Mouse (Mus musculus): ENCODE measurements at regions not wholly inside any gene's neighbourhood (a gene's known extent, or its start where the extent isn't known, plus 50 kb on each side); places are given as distances from the start of the nearest gene placed in this dataset.

DNA sequence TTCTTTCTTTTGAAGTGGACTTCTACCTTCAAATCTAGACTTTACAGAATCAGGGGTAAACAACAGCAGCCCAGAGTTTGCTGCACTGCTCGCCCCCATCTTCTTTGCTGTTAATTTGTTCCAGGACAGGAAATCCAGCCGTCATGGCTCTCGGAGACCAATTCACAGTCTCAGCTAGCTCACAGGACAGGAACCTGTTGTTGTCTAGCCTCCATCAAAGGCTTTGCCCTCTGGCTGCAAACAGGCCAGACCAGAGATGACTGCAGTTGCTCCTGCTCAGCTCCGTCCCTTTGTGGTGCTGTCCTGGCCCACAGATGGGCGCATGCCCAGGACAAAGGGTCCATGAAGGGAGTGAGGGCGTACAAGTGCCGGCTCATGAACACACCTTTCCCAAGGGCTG, 182.2 kb upstream of the Sulf2 start:
- no peak for ATAC-seq

DNA sequence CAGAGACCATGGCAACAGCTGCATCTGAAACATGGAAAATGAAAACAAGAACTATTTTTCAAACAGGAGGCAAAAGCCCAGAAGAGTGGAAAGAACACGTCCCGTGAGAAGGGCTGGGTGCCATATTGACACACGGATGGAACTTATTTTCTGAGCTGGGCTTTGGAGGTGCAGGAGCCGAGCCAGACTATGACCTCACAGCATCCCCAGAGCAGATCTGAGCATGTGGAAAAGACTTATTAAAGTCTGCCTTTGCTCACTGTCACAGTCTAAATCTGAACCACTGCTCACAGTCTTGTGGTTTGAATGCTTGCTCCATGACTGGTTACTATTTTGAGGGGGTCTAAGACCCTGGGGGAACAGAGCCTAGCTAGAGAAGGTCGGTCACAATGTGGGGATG, 180.2 kb upstream of the Sulf2 start:
- Histone ChIP-seq H3K9ac (replicated peaks; ENCODE audit: low read depth, low read length) (no peak overlapping the region), H3K36me3 (ENCODE audit: control insufficient read depth, insufficient read depth) (no peaks in the 10 kb centered on the region), H3K27ac (ENCODE audit: low read length) (no peak overlapping the region), H3K4me3 (replicated peaks; ENCODE audit: low read length) (no peak overlapping the region), H3K4me2 (ENCODE audit: low read length) (no peak overlapping the region), H3K27me3 (replicated peaks; ENCODE audit: control insufficient read depth, insufficient read depth, low read length) (no peaks in the 10 kb centered on the region; the same call in none of the 2 replicates), H3K9me3 (ENCODE audit: control insufficient read depth, low read length) (no peaks in the 10 kb centered on the region), H3K4me1 (replicated peaks; ENCODE audit: control insufficient read depth, insufficient read depth, low read length) (peaks cover 3% of the 10 kb centered on the region)
- no peak for ATAC-seq
- WGBS: 78% methylated on average over 5 of the region's 5 CpGs

More for the DNA sequence above, 182.2 kb upstream of the Sulf2 start:
- no peaks in the 10 kb centered on the region for H3K9me3 ChIP-seq (ENCODE audit: control insufficient read depth, low read length)
- no peak overlapping the region for H3K4me2 ChIP-seq (ENCODE audit: low read length)
- no peak overlapping the region for H3K9ac ChIP-seq (replicated peaks; ENCODE audit: low read depth, low read length)
- no peak overlapping the region for H3K4me3 ChIP-seq (replicated peaks; ENCODE audit: low read length)
- peaks cover 9% of the 10 kb centered on the region for H3K4me1 ChIP-seq (replicated peaks; ENCODE audit: control insufficient read depth, insufficient read depth, low read length)
- no peaks in the 10 kb centered on the region for H3K36me3 ChIP-seq (ENCODE audit: control insufficient read depth, insufficient read depth)
- no peak overlapping the region for H3K27ac ChIP-seq (ENCODE audit: low read length)
- H3K27me3 ChIP-seq (replicated peaks; ENCODE audit: control insufficient read depth, insufficient read depth, low read length): peaks cover 3% of the 10 kb centered on the region
- 69% methylated on average over 7 of the region's 7 CpGs for WGBS

DNA sequence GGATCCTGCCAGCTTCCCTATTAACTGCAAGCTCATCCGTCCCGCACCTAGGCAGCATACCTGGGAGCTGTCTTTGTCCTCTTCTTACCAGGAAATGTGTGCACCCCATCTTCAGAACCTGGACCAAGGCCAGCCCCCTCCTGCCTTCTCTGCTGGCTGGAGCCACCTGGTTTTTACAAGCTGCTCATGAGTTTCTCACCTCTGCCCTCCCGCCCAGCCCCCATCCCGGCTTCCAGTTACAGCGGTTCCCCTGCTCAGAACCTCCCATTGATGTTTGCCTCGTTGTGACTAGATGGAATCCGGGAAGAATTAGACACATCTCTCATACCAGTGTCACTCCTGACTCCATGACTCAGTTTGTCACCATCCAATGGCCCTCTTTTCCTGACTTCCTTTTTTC, 179.1 kb upstream of the Sulf2 start:
- H3K4me2 ChIP-seq (ENCODE audit: low read length): no peak overlapping the region
- no peak overlapping the region for H3K9ac ChIP-seq (replicated peaks; ENCODE audit: low read depth, low read length)
- H3K36me3 ChIP-seq (ENCODE audit: control insufficient read depth, insufficient read depth): no peaks in the 10 kb centered on the region
- no peak overlapping the region for H3K4me3 ChIP-seq (replicated peaks; ENCODE audit: low read length)
- H3K27me3 ChIP-seq (replicated peaks; ENCODE audit: control insufficient read depth, insufficient read depth, low read length): no peaks in the 10 kb centered on the region; the same call in none of the 2 replicates
- WGBS: 74% methylated on average over 7 of the region's 7 CpGs
- peaks cover 3% of the 10 kb centered on the region for H3K4me1 ChIP-seq (replicated peaks; ENCODE audit: control insufficient read depth, insufficient read depth, low read length)
- H3K9me3 ChIP-seq (ENCODE audit: control insufficient read depth, low read length): no peaks in the 10 kb centered on the region
- no peak for ATAC-seq
- no peak overlapping the region for H3K27ac ChIP-seq (ENCODE audit: low read length)

DNA sequence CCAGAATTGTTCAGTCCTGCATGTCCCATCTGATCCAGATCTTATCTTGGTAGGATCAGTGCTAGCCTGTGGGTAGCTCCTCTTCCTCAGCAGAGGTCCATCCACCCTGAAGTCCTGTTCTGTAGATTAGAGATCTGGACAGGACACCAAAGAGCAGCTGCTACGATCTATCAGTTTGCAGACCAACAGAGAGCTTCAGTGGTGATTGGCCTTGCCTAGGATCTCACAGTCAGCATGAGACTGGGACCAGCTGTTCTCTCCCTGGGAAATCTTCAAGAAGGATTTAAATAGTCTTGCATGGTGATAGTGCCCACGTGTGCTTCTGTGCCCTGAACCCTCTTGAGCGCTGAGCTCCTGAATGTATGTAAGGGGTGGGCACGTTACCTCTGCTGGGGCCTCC, 178.4 kb upstream of the Sulf2 start:
- H3K4me1 ChIP-seq (replicated peaks; ENCODE audit: control insufficient read depth, insufficient read depth, low read length): peaks cover 3% of the 10 kb centered on the region
- H3K9me3 ChIP-seq (ENCODE audit: control insufficient read depth, low read length): no peaks in the 10 kb centered on the region
- H3K27me3 ChIP-seq (replicated peaks; ENCODE audit: control insufficient read depth, insufficient read depth, low read length): no peaks in the 10 kb centered on the region; the same call in 1 of the 2 replicates
- 78% methylated on average over 4 of the region's 4 CpGs for WGBS
- no peak overlapping the region for H3K4me2 ChIP-seq (ENCODE audit: low read length)
- H3K36me3 ChIP-seq (ENCODE audit: control insufficient read depth, insufficient read depth): no peaks in the 10 kb centered on the region
- H3K4me3 ChIP-seq (replicated peaks; ENCODE audit: low read length): no peak overlapping the region
- ATAC-seq: no peak
- no peak overlapping the region for H3K9ac ChIP-seq (replicated peaks; ENCODE audit: low read depth, low read length)
- H3K27ac ChIP-seq (ENCODE audit: low read length): no peak overlapping the region

DNA sequence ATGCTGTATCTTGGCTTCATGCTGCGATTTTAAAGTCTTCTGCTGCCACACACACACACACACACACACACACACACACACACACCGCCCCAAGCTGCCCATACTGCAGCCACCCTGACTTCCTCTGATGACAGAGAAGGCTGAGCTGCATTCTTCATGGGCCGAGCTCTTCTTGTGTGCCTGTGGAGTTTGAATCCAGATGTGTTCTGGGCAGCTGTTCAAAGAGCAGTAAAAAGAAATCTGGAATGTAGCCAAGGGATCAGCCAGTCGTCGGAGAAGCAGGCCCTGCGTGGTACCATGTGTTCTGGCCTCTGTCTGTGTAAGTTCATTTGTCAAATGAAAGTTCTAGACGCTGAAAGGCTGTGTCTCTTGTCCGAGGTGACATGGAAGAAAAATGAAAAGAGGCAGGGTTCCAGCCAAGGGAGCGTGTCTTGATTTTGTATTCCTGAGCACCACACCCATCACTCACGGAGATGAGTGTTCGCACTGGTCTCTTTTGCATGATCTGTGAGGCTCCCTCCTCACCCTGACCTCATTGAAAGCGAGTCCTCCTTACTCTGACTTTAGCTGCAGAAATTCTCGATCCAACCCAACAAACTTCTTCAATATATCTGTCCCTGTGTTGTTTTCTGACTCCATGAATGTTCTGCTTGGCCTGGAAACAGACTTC, 177.4 kb upstream of the Sulf2 start:
- no peaks in the 10 kb centered on the region for H3K36me3 ChIP-seq (ENCODE audit: control insufficient read depth, insufficient read depth)
- H3K9ac ChIP-seq (replicated peaks; ENCODE audit: low read depth, low read length): no peak overlapping the region
- WGBS: 74% methylated on average over 13 of the region's 13 CpGs
- no peaks in the 10 kb centered on the region for H3K4me1 ChIP-seq (replicated peaks; ENCODE audit: control insufficient read depth, insufficient read depth, low read length)
- ATAC-seq: no peak
- no peak overlapping the region for H3K27ac ChIP-seq (ENCODE audit: low read length)
- H3K4me2 ChIP-seq (ENCODE audit: low read length): no peak overlapping the region
- H3K4me3 ChIP-seq (replicated peaks; ENCODE audit: low read length): no peak overlapping the region
- no peaks in the 10 kb centered on the region; the same call in 1 of the 2 replicates for H3K27me3 ChIP-seq (replicated peaks; ENCODE audit: control insufficient read depth, insufficient read depth, low read length)
- no peaks in the 10 kb centered on the region for H3K9me3 ChIP-seq (ENCODE audit: control insufficient read depth, low read length)

DNA sequence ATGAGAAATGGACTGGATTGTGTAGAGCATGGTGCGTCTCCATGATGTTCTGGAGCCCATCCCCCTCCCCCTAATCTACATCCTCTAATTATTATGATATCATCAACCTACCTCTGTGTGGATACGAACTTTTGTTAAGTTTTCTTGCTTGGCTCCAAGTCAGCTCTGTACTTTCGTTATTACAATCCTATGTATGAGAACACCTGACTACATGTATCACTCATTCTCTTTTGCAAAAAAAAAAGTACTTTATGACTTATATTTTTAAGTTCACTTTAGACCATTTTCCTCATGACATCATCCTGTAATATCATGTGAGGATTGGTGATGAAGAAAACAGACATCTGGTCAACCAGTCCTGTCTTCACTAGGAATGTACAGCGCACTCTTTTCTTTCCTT, 175.7 kb upstream of the Sulf2 start:
- 92% methylated on average over 4 of the region's 4 CpGs for WGBS
- Histone ChIP-seq H3K9ac (replicated peaks; ENCODE audit: low read depth, low read length) (no peak overlapping the region), H3K4me2 (ENCODE audit: low read length) (no peak overlapping the region), H3K9me3 (ENCODE audit: control insufficient read depth, low read length) (no peaks in the 10 kb centered on the region), H3K27me3 (replicated peaks; ENCODE audit: control insufficient read depth, insufficient read depth, low read length) (no peaks in the 10 kb centered on the region; the same call in 1 of the 2 replicates), H3K27ac (ENCODE audit: low read length) (no peak overlapping the region), H3K4me1 (replicated peaks; ENCODE audit: control insufficient read depth, insufficient read depth, low read length) (no peaks in the 10 kb centered on the region), H3K36me3 (ENCODE audit: control insufficient read depth, insufficient read depth) (no peaks in the 10 kb centered on the region), H3K4me3 (replicated peaks; ENCODE audit: low read length) (no peak overlapping the region)
- no peak for ATAC-seq

DNA sequence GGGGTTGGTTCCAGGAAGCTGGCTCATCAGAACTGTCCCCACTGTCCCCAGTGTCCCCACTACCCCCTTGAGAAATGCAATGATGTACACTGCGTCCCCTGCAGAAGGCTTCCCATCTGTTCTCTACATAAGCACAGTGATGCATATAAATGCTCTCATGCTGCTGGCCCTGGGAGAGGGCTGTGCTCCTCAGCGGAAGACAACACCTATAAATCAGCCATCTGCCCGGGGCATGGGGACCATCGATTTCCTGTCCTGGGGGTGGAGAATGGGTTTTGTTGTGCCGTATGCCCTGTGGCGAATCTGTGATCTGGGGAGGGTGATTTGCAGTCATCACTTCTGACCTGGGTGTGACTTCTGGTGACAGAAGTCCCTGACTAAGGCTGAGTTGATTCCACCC, 174.9 kb upstream of the Sulf2 start:
- Histone ChIP-seq H3K9ac (replicated peaks; ENCODE audit: low read depth, low read length) (no peak overlapping the region), H3K9me3 (ENCODE audit: control insufficient read depth, low read length) (no peaks in the 10 kb centered on the region), H3K27ac (ENCODE audit: low read length) (no peak overlapping the region), H3K4me1 (replicated peaks; ENCODE audit: control insufficient read depth, insufficient read depth, low read length) (0 out of 2 replicates have a peak, but pooled peaks cover under 1% of the 10 kb centered on the region), H3K4me3 (replicated peaks; ENCODE audit: low read length) (no peak overlapping the region), H3K27me3 (replicated peaks; ENCODE audit: control insufficient read depth, insufficient read depth, low read length) (no peaks in the 10 kb centered on the region; the same call in 1 of the 2 replicates), H3K36me3 (ENCODE audit: control insufficient read depth, insufficient read depth) (no peaks in the 10 kb centered on the region), H3K4me2 (ENCODE audit: low read length) (no peak overlapping the region)
- ATAC-seq: no peak
- 72% methylated on average over 6 of the region's 6 CpGs for WGBS

DNA sequence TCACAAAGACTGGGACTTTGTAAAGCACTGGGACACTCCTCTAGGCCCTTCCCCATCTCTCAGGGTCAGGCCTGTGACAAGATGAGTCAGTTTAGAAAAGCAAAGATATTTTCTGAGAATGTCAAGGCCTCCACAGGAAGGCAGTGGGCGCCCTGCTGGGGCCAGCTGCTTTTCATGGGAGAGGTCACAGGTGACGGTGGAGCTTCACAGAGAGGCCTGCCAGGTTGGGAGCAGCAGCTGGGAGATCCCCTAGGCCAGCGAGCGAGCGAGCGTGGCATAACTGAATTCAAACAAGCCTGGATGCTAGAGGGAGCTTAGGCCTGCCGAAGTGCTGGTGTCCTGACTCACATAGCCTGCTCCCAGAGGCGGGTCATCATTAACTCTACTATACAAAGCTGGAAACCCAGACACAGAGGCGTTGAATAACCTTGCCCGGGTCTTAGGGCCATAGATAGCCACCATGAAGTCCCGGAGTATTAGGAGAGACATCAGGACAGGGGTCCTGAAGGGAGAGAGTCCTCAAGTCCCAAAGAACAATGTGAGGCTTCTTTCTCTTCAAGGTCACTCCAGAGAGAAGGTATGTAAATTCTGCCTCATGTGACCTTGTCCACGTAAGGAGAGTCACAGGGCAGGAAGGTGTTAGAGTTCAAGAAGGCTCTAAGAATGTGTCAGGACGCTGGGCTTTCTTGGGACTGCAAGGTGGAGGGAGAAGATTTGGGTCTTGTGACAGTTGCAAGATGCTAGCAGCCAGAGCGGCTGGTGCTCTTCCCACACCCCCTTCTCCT, 174.3 kb upstream of the Sulf2 start:
- no peak overlapping the region for H3K4me3 ChIP-seq (replicated peaks; ENCODE audit: low read length)
- H3K9ac ChIP-seq (replicated peaks; ENCODE audit: low read depth, low read length): no peak overlapping the region
- 79% methylated on average over 14 of the region's 14 CpGs for WGBS
- H3K4me1 ChIP-seq (replicated peaks; ENCODE audit: control insufficient read depth, insufficient read depth, low read length): peaks cover 7% of the 10 kb centered on the region
- H3K36me3 ChIP-seq (ENCODE audit: control insufficient read depth, insufficient read depth): no peaks in the 10 kb centered on the region
- ATAC-seq: no peak
- H3K4me2 ChIP-seq (ENCODE audit: low read length): no peak overlapping the region
- H3K27me3 ChIP-seq (replicated peaks; ENCODE audit: control insufficient read depth, insufficient read depth, low read length): no peaks in the 10 kb centered on the region; the same call in 1 of the 2 replicates
- no peaks in the 10 kb centered on the region for H3K9me3 ChIP-seq (ENCODE audit: control insufficient read depth, low read length)
- no peak overlapping the region for H3K27ac ChIP-seq (ENCODE audit: low read length)

DNA sequence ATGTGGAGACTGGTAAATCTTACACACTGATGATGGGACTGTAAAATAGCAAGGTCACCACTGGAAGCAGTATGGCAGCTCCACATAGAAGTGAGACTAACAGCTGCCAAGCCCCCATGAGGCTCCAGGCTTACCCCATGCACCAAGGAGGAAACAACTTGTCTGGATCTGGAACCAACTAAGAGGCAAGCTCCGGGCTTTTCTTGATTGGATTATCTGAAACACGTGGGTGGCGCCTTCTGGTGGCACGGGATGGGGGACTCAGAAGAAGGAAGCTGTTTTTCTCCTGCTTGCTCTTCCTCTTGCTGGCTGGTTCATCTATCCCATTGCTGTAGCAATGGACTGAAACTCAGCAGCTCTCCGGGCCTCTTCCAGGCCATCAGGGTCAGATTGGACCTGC, 171.5 kb upstream of the Sulf2 start:
- H3K4me3 ChIP-seq (replicated peaks; ENCODE audit: low read length): no peak overlapping the region
- H3K36me3 ChIP-seq (ENCODE audit: control insufficient read depth, insufficient read depth): no peaks in the 10 kb centered on the region
- no peak overlapping the region for H3K9ac ChIP-seq (replicated peaks; ENCODE audit: low read depth, low read length)
- no peak overlapping the region for H3K27ac ChIP-seq (ENCODE audit: low read length)
- no peaks in the 10 kb centered on the region for H3K27me3 ChIP-seq (replicated peaks; ENCODE audit: control insufficient read depth, insufficient read depth, low read length)
- no peak overlapping the region for H3K4me2 ChIP-seq (ENCODE audit: low read length)
- H3K4me1 ChIP-seq (replicated peaks; ENCODE audit: control insufficient read depth, insufficient read depth, low read length): peaks cover 13% of the 10 kb centered on the region
- ATAC-seq: no peak
- no peaks in the 10 kb centered on the region for H3K9me3 ChIP-seq (ENCODE audit: control insufficient read depth, low read length)
- 76% methylated on average over 5 of the region's 5 CpGs for WGBS

All from forebrain, embryonic 16.5 days (tissue).